Mouse (Mus musculus): ENCODE results near the gene Olfr491.

Olfr491 gene

DNA sequence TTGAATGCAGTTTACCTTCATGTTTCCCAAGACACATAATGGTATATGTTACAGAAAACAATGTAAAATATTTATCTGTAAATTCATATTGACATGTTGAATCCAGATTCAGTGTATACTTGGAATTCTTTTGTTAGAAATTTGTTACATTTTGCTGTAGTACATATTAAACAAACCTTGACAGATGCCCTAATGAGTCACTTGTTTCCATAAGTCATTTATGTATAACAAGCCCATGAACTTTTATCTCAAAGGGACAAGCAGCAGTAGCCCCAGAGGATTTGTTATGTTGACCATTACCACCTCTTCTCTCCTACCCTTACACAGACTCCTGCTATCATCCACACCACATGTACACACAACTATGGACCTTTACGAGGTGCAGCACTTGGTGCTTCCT, at the start of gene Olfr491:
Olfr491 (plus strand) TSS at position 301 of the 400 bp plus-strand sequence.
- no peak for DNase-seq (ENCODE audit: extremely low spot score, low spot score)

- DNase-seq (ENCODE audit: extremely low spot score, low spot score), result no peak
Observed at GRCm38 (mm10) chr7:108288834-108289233, 24.4 kb upstream of the Olfr491 start, which contains the start of gene Olfr490. Olfr490 (minus strand) TSS chr7:108288934.

- no peak for DNase-seq (ENCODE audit: extremely low spot score, low spot score)
Observed at GRCm38 (mm10) chr7:108323574-108323973, 10.3 kb downstream of the Olfr491 start, which contains the start of gene Olfr492. Olfr492 (minus strand) TSS chr7:108323674.

- no peak for DNase-seq (ENCODE audit: extremely low spot score, low spot score)
Observed at GRCm38 (mm10) chr7:108346879-108347278, 33.6 kb downstream of the Olfr491 start, which contains the start of gene Olfr493. Olfr493 (minus strand) TSS chr7:108346979.

GRCm38 (mm10) chr7:108365035-108365434, 51.8 kb downstream of the Olfr491 start, which contains the start of gene Olfr494:
Olfr494 (plus strand) TSS chr7:108365335.
- no peak for DNase-seq (ENCODE audit: extremely low spot score, low spot score)

Data from neural tube, embryonic 10.5 days (tissue).